Mouse (Mus musculus): Measurements from ENCODE around the gene Tmem210. TPM values are rescaled to one million over a fixed set of nuclear protein-coding genes. Genes with fewer than 3 reads are reported as not detected.

The Tmem210 gene
- polyA plus RNA-seq, 1 experiment from 2014 or later, result not detected

- H3K4me1 ChIP-seq (ENCODE audit: control insufficient read depth, insufficient read depth, low read length), result peaks cover 50% of the 10 kb centered on the region
These were observed 24.9 kb upstream of the Tmem210 start for GRCm38 (mm10) chr2:25262795-25263622.

GRCm38 (mm10) chr2:25263623-25264285 is 24.2 kb upstream of the Tmem210 start:
- H3K4me3 ChIP-seq (ENCODE audit: low read depth, low read length), result peak overlapping the region; percentile 71
- peaks cover 50% of the 10 kb centered on the region for H3K4me1 ChIP-seq (ENCODE audit: control insufficient read depth, insufficient read depth, low read length)
- peaks cover under 1% of the 10 kb centered on the region for H3K36me3 ChIP-seq (ENCODE audit: control insufficient read depth, insufficient read depth, low read length)
- peak overlapping the region; percentile 68; the same call in 1 of the 2 replicates for H3K27ac ChIP-seq (ENCODE audit: low read depth, low read length)
- no peaks in the 10 kb centered on the region for H3K27me3 ChIP-seq (ENCODE audit: control insufficient read depth, insufficient read depth, low read length)
- WGBS, result 11% methylated on average over 12 of the region's 12 CpGs
- no peaks in the 10 kb centered on the region for H3K9me3 ChIP-seq (ENCODE audit: control insufficient read depth, low read length)
- peak overlapping the region; percentile 68 for H3K9ac ChIP-seq (replicated peaks; ENCODE audit: low read depth, low read length)
- ATAC-seq (ENCODE audit: low read depth), result no peak
- peak overlapping the region; percentile 99 for H3K4me2 ChIP-seq (ENCODE audit: low read depth, low read length)

More at GRCm38 (mm10) chr2:25262795-25263622, 24.9 kb upstream of the Tmem210 start:
- Histone ChIP-seq H3K27me3 (ENCODE audit: control insufficient read depth, insufficient read depth, low read length) (no peaks in the 10 kb centered on the region), H3K4me3 (ENCODE audit: low read depth, low read length) (peak overlapping the region; percentile 71), H3K9ac (replicated peaks; ENCODE audit: low read depth, low read length) (peak overlapping the region; percentile 68), H3K36me3 (ENCODE audit: control insufficient read depth, insufficient read depth, low read length) (no peaks in the 10 kb centered on the region), H3K9me3 (ENCODE audit: control insufficient read depth, low read length) (no peaks in the 10 kb centered on the region), H3K27ac (ENCODE audit: low read depth, low read length) (peak overlapping the region; percentile 68), H3K4me2 (ENCODE audit: low read depth, low read length) (peak overlapping the region; percentile 99)
- ATAC-seq (ENCODE audit: low read depth), result peak; percentile 23; the same call in 1 of the 2 replicates
- WGBS, result under 1% methylated on average over 82 of the region's 82 CpGs

- Histone ChIP-seq H3K27ac (ENCODE audit: low read depth, low read length) (no peak overlapping the region), H3K36me3 (ENCODE audit: control insufficient read depth, insufficient read depth, low read length) (peaks cover 6% of the 10 kb centered on the region)
- ATAC-seq (ENCODE audit: low read depth), result no peak
These were observed 23.7 kb upstream of the Tmem210 start for GRCm38 (mm10) chr2:25264286-25264660.

GRCm38 (mm10) chr2:25264851-25265250 is 23.1 kb upstream of the Tmem210 start:
- H3K4me3 ChIP-seq (ENCODE audit: low read depth, low read length), result peak overlapping the region; percentile 12; the same call in 1 of the 2 replicates

More at GRCm38 (mm10) chr2:25264286-25264660, 23.7 kb upstream of the Tmem210 start:
- no peaks in the 10 kb centered on the region for H3K9me3 ChIP-seq (ENCODE audit: control insufficient read depth, low read length)
- no peaks in the 10 kb centered on the region for H3K27me3 ChIP-seq (ENCODE audit: control insufficient read depth, insufficient read depth, low read length)
- 85% methylated on average over 5 of the region's 5 CpGs for WGBS
- peak overlapping the region; percentile 99 for H3K4me2 ChIP-seq (ENCODE audit: low read depth, low read length)
- peaks cover 50% of the 10 kb centered on the region for H3K4me1 ChIP-seq (ENCODE audit: control insufficient read depth, insufficient read depth, low read length)
- peak overlapping the region; percentile 68; the same call in 1 of the 2 replicates for H3K9ac ChIP-seq (replicated peaks; ENCODE audit: low read depth, low read length)
- peak overlapping the region; percentile 71; the same call in 1 of the 2 replicates for H3K4me3 ChIP-seq (ENCODE audit: low read depth, low read length)

GRCm38 (mm10) chr2:25265897-25266656 is 21.9 kb upstream of the Tmem210 start:
- Histone ChIP-seq H3K36me3 (ENCODE audit: control insufficient read depth, insufficient read depth, low read length) (peaks cover 16% of the 10 kb centered on the region), H3K4me2 (ENCODE audit: low read depth, low read length) (peak overlapping the region; percentile 99), H3K4me1 (ENCODE audit: control insufficient read depth, insufficient read depth, low read length) (peaks cover 54% of the 10 kb centered on the region), H3K27me3 (ENCODE audit: control insufficient read depth, insufficient read depth, low read length) (no peaks in the 10 kb centered on the region), H3K9me3 (ENCODE audit: control insufficient read depth, low read length) (no peaks in the 10 kb centered on the region), H3K9ac (replicated peaks; ENCODE audit: low read depth, low read length) (peak overlapping the region; percentile 32; the same call in 1 of the 2 replicates), H3K4me3 (ENCODE audit: low read depth, low read length) (peak overlapping the region; percentile 12; the same call in 1 of the 2 replicates), H3K27ac (ENCODE audit: low read depth, low read length) (peak overlapping the region; percentile 64)
- no peak for ATAC-seq (ENCODE audit: low read depth)
- WGBS, result 58% methylated on average over 6 of the region's 6 CpGs

More at GRCm38 (mm10) chr2:25264851-25265250, 23.1 kb upstream of the Tmem210 start:
- WGBS, result 70% methylated on average over 3 of the region's 3 CpGs
- no peaks in the 10 kb centered on the region for H3K9me3 ChIP-seq (ENCODE audit: control insufficient read depth, low read length)
- peak overlapping the region; percentile 26 for H3K9ac ChIP-seq (replicated peaks; ENCODE audit: low read depth, low read length)
- H3K36me3 ChIP-seq (ENCODE audit: control insufficient read depth, insufficient read depth, low read length), result peaks cover 11% of the 10 kb centered on the region
- H3K27me3 ChIP-seq (ENCODE audit: control insufficient read depth, insufficient read depth, low read length), result no peaks in the 10 kb centered on the region
- peaks cover 50% of the 10 kb centered on the region for H3K4me1 ChIP-seq (ENCODE audit: control insufficient read depth, insufficient read depth, low read length)
- H3K4me2 ChIP-seq (ENCODE audit: low read depth, low read length), result peak overlapping the region; percentile 99
- no peak for ATAC-seq (ENCODE audit: low read depth)
- no peak overlapping the region for H3K27ac ChIP-seq (ENCODE audit: low read depth, low read length)

- 27% methylated on average over 2 of the region's 2 CpGs for WGBS
- peaks cover 60% of the 10 kb centered on the region for H3K4me1 ChIP-seq (ENCODE audit: control insufficient read depth, insufficient read depth, low read length)
These were observed 21.2 kb upstream of the Tmem210 start for GRCm38 (mm10) chr2:25266720-25267119.

GRCm38 (mm10) chr2:25267241-25267640 is 20.7 kb upstream of the Tmem210 start:
- H3K4me3 ChIP-seq (ENCODE audit: low read depth, low read length), result no peak overlapping the region
- H3K4me1 ChIP-seq (ENCODE audit: control insufficient read depth, insufficient read depth, low read length), result peaks cover 60% of the 10 kb centered on the region
- no peaks in the 10 kb centered on the region for H3K27me3 ChIP-seq (ENCODE audit: control insufficient read depth, insufficient read depth, low read length)
- H3K4me2 ChIP-seq (ENCODE audit: low read depth, low read length), result peak overlapping the region; percentile 11; the same call in 1 of the 2 replicates
- H3K9me3 ChIP-seq (ENCODE audit: control insufficient read depth, low read length), result no peaks in the 10 kb centered on the region
- H3K27ac ChIP-seq (ENCODE audit: low read depth, low read length), result peak overlapping the region; percentile 61; the same call in 1 of the 2 replicates
- H3K36me3 ChIP-seq (ENCODE audit: control insufficient read depth, insufficient read depth, low read length), result peaks cover 16% of the 10 kb centered on the region
- ATAC-seq (ENCODE audit: low read depth), result no peak
- no peak overlapping the region for H3K9ac ChIP-seq (replicated peaks; ENCODE audit: low read depth, low read length)

More at GRCm38 (mm10) chr2:25266720-25267119, 21.2 kb upstream of the Tmem210 start:
- Histone ChIP-seq H3K4me2 (ENCODE audit: low read depth, low read length) (peak overlapping the region; percentile 99; the same call in 1 of the 2 replicates), H3K9me3 (ENCODE audit: control insufficient read depth, low read length) (no peaks in the 10 kb centered on the region), H3K27me3 (ENCODE audit: control insufficient read depth, insufficient read depth, low read length) (no peaks in the 10 kb centered on the region), H3K27ac (ENCODE audit: low read depth, low read length) (peak overlapping the region; percentile 64), H3K9ac (replicated peaks; ENCODE audit: low read depth, low read length) (peak overlapping the region; percentile 32; the same call in 1 of the 2 replicates), H3K36me3 (ENCODE audit: control insufficient read depth, insufficient read depth, low read length) (peaks cover 16% of the 10 kb centered on the region), H3K4me3 (ENCODE audit: low read depth, low read length) (no peak overlapping the region)
- no peak for ATAC-seq (ENCODE audit: low read depth)

- Histone ChIP-seq H3K4me2 (ENCODE audit: low read depth, low read length) (peak overlapping the region; percentile 11; the same call in 1 of the 2 replicates), H3K9ac (replicated peaks; ENCODE audit: low read depth, low read length) (no peak overlapping the region), H3K36me3 (ENCODE audit: control insufficient read depth, insufficient read depth, low read length) (peaks cover 16% of the 10 kb centered on the region), H3K9me3 (ENCODE audit: control insufficient read depth, low read length) (no peaks in the 10 kb centered on the region), H3K27ac (ENCODE audit: low read depth, low read length) (no peak overlapping the region), H3K4me3 (ENCODE audit: low read depth, low read length) (no peak overlapping the region), H3K27me3 (ENCODE audit: control insufficient read depth, insufficient read depth, low read length) (no peaks in the 10 kb centered on the region), H3K4me1 (ENCODE audit: control insufficient read depth, insufficient read depth, low read length) (peaks cover 60% of the 10 kb centered on the region)
- ATAC-seq (ENCODE audit: low read depth), result no peak
- WGBS, result 73% methylated on average over 4 of the region's 4 CpGs
These were observed 20.1 kb upstream of the Tmem210 start for GRCm38 (mm10) chr2:25267746-25268309.

All from neural tube, embryonic 14.5 days (tissue).